In the genomic region with DNA sequence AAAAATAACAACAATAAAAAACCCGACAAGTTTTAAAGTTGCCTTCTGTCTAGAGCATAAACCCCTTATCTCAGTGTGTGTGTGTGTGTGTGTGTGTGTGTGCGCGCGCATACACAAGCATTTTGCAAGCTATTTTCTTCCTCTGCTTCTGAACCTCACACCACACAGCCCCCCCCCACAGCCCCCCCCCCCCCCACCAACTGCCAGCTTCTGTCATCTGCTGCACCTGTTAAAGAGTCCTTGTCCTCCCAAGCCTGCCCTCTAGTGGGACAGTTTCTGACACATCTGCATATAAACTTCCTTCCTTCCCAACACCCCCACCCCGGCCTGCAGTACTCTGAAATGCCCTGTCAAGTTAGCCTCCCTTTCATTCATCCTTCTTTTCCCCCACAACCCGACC, we compare ENCODE assay signal across 8 mouse cellular contexts. TPM values are rescaled to one million over a fixed set of nuclear protein-coding genes. Genes with fewer than 3 reads are reported as not detected.
A peak's percentile ranks its signal among the peaks of the same experiment; 100 is the strongest.
DNase-seq lines count a peak whose midpoint lies in the region; ATAC-seq and TF ChIP-seq lines count a peak whose summit lies in the region.
"Had no signal": no experiment of that assay in that cellular context is flagged by ENCODE, and none has a peak within 500 bp of the region (broad histone marks: within the 10 kb centered on the region; RNA-seq: fewer than 3 reads in every experiment).

No protein-coding gene starts in this region.

- peak; percentile 39 for TF ChIP-seq CTCF in heart, postnatal 0 days (IDR thresholded peaks at IDR 0.05; ENCODE audit: low read depth)
- TF ChIP-seq CTCF in liver, adult 2 months (IDR thresholded peaks at IDR 0.05; ENCODE audit: low read depth, low read length) = peak; percentile 15; the same call in 1 of the 2 replicates

- no peaks in the 10 kb centered on the region for H3K9me3 ChIP-seq in neural tube, embryonic 14.5 days (ENCODE audit: control insufficient read depth, low read length)
- H3K9me3 ChIP-seq in neural tube, embryonic 15.5 days (replicated peaks) = no peaks in the 10 kb centered on the region
- no peaks in the 10 kb centered on the region for H3K9me3 ChIP-seq in heart, postnatal 0 days (replicated peaks; ENCODE audit: control insufficient read depth, low read length)
- H3K9me3 ChIP-seq: megakaryocyte, embryonic 14.5 days had no signal

- H3K36me3 ChIP-seq in neural tube, embryonic 14.5 days (ENCODE audit: control insufficient read depth, insufficient read depth, low read length) = no peaks in the 10 kb centered on the region
- no peaks in the 10 kb centered on the region for H3K36me3 ChIP-seq in neural tube, embryonic 15.5 days
- no peaks in the 10 kb centered on the region for H3K36me3 ChIP-seq in heart, postnatal 0 days (replicated peaks; ENCODE audit: control insufficient read depth, insufficient read depth, low read length)
- H3K36me3 ChIP-seq in liver, adult 2 months (ENCODE audit: control insufficient read depth, insufficient read depth, low read length) = no peaks in the 10 kb centered on the region

- TF ChIP-seq EP300 in heart, postnatal 0 days (IDR thresholded peaks at IDR 0.05; ENCODE audit: low read depth) = no peak

- no peak overlapping the region for H3K27ac ChIP-seq in neural tube, embryonic 14.5 days (ENCODE audit: low read depth, low read length)
- no peak overlapping the region for H3K27ac ChIP-seq in neural tube, embryonic 15.5 days (replicated peaks)
- peak overlapping the region; percentile 52; the same call in 1 of the 2 replicates for H3K27ac ChIP-seq in heart, postnatal 0 days (ENCODE audit: low read depth)
- no peak overlapping the region for H3K27ac ChIP-seq in liver, adult 2 months (replicated peaks; ENCODE audit: insufficient read depth, low read depth, low read length)

- 67% methylated on average over 6 of the region's 6 CpGs for WGBS in neural tube, embryonic 14.5 days
- 78% methylated on average over 6 of the region's 6 CpGs for WGBS in neural tube, embryonic 15.5 days
- WGBS in heart, postnatal 0 days = 59% methylated on average over 6 of the region's 6 CpGs
- 72% methylated on average over 6 of the region's 6 CpGs for WGBS in liver, adult 2 months

- H3K79me2 ChIP-seq in liver, adult 2 months (ENCODE audit: control insufficient read depth, insufficient read depth, low read length) = no peaks in the 10 kb centered on the region

- DNase-seq in heart, postnatal 0 days (ENCODE audit: low spot score) = peak; percentile 64
- DNase-seq in liver, adult 2 months (ENCODE audit: extremely low read depth, low read depth, low spot score) = peak; percentile 36
- DNase-seq in retina, adult 2 months (ENCODE audit: low read depth, low spot score) = peak; percentile 32
- no peak for DNase-seq in urinary bladder, postnatal 4 days (ENCODE audit: low spot score in 2 of 2)

- no peaks in the 10 kb centered on the region for H3K27me3 ChIP-seq in neural tube, embryonic 14.5 days (ENCODE audit: control insufficient read depth, insufficient read depth, low read length)
- no peaks in the 10 kb centered on the region for H3K27me3 ChIP-seq in neural tube, embryonic 15.5 days (replicated peaks)
- H3K27me3 ChIP-seq in heart, postnatal 0 days (ENCODE audit: control insufficient read depth, insufficient read depth, low read length) = no peaks in the 10 kb centered on the region
- H3K27me3 ChIP-seq in liver, adult 2 months (ENCODE audit: control insufficient read depth, insufficient read depth, low read length) = no peaks in the 10 kb centered on the region

- H3K4me3 ChIP-seq in neural tube, embryonic 14.5 days (ENCODE audit: low read depth, low read length) = no peak overlapping the region
- no peak overlapping the region for H3K4me3 ChIP-seq in neural tube, embryonic 15.5 days (replicated peaks)
- H3K4me3 ChIP-seq in heart, postnatal 0 days (ENCODE audit: low read depth, low read length) = no peak overlapping the region
- no peak overlapping the region for H3K4me3 ChIP-seq in liver, adult 2 months (ENCODE audit: insufficient read depth, low read depth, low read length)

- ATAC-seq in neural tube, embryonic 14.5 days (ENCODE audit: low read depth) = peak; percentile 11; the same call in 1 of the 2 replicates
- ATAC-seq in neural tube, embryonic 15.5 days (ENCODE audit: low FRiP score) = no peak
- ATAC-seq in activated CD4-positive, CD25-positive, alpha-beta regulatory T cell, adult 4 months = peak; percentile 29
- ATAC-seq in heart, postnatal 0 days (ENCODE audit: insufficient read depth, low read depth) = no peak

- no peaks in the 10 kb centered on the region for H3K4me1 ChIP-seq in neural tube, embryonic 14.5 days (ENCODE audit: control insufficient read depth, insufficient read depth, low read length)
- no peaks in the 10 kb centered on the region for H3K4me1 ChIP-seq in neural tube, embryonic 15.5 days
- H3K4me1 ChIP-seq in heart, postnatal 0 days (ENCODE audit: control insufficient read depth, insufficient read depth) = no peaks in the 10 kb centered on the region; the same call in 1 of the 2 replicates
- no peaks in the 10 kb centered on the region for H3K4me1 ChIP-seq in liver, adult 2 months (ENCODE audit: control insufficient read depth, insufficient read depth, low read length)

- no peak overlapping the region for H3K4me2 ChIP-seq in neural tube, embryonic 14.5 days (ENCODE audit: low read depth, low read length)
- H3K4me2 ChIP-seq in neural tube, embryonic 15.5 days = no peak overlapping the region
- no peak overlapping the region for H3K4me2 ChIP-seq in heart, postnatal 0 days (ENCODE audit: low read depth, low read length)

- TF ChIP-seq POLR2A in liver, adult 2 months (IDR thresholded peaks at IDR 0.05; ENCODE audit: extremely low read depth, insufficient read depth, low read length) = no peak

- no peak overlapping the region for H3K9ac ChIP-seq in neural tube, embryonic 14.5 days (replicated peaks; ENCODE audit: low read depth, low read length)
- no peak overlapping the region for H3K9ac ChIP-seq in neural tube, embryonic 15.5 days (replicated peaks)
- no peak overlapping the region for H3K9ac ChIP-seq in heart, postnatal 0 days (replicated peaks; ENCODE audit: low read depth, low read length)
- H3K9ac ChIP-seq in liver, adult 2 months (ENCODE audit: low read depth, low read length) = no peak overlapping the region

RNA-seq across cellular contexts. Expression of a gene that starts 4.5 kb away (rescaled TPM):
- 420 and 439 TPM in 2 replicates for polyA plus RNA-seq in neural tube, embryonic 14.5 days (2014; fragmentation: Nextera tagmentation; extraction: Ambion mirVana)
- polyA plus RNA-seq in neural tube, embryonic 15.5 days (2015; fragmentation: Nextera tagmentation; extraction: Ambion mirVana) = 399 and 422 TPM in 2 replicates
- polyA plus RNA-seq in activated CD4-positive, CD25-positive, alpha-beta regulatory T cell, adult 4 months (2017; shearing (Covaris generic)) = 100 to 1,000 TPM; 282 to 307 TPM
- 75.8 and 110 TPM in 2 replicates for total RNA-seq in heart, postnatal 0 days (2014; rRNA removed; ENCODE audit: low replicate concordance)
- 383 TPM in 2 replicates for polyA plus RNA-seq in heart, postnatal 0 days (2015; fragmentation: Nextera tagmentation; extraction: Ambion mirVana)
- 132 and 138 TPM in 2 replicates for total RNA-seq in liver, adult 2 months (2014; rRNA removed)
- 51.5 and 55.1 TPM in 2 replicates for polyA plus RNA-seq in liver, adult 2 months (2012; rRNA removed)

Comparison
In these comparisons a context has a peak if more than half of its experiments do, and no peak if none do; other contexts are left out.
1. ATAC-seq: peak in neural tube, embryonic 14.5 days (single experiment) and activated CD4-positive, CD25-positive, alpha-beta regulatory T cell, adult 4 months (single experiment); none in neural tube, embryonic 15.5 days (single experiment) and heart, postnatal 0 days (single experiment).
2. DNase-seq: peak in heart, postnatal 0 days (single experiment), liver, adult 2 months (single experiment) and retina, adult 2 months (single experiment); none in urinary bladder, postnatal 4 days (0 of 2).